Mouse (Mus musculus): Measurements from ENCODE around the gene Nmnat2.
"Not testable (repeated sequence)": the region's sequence is repeated elsewhere in the genome, so short reads cannot be mapped to it uniquely, and the experiment has no call there.

Gene Nmnat2

DNA sequence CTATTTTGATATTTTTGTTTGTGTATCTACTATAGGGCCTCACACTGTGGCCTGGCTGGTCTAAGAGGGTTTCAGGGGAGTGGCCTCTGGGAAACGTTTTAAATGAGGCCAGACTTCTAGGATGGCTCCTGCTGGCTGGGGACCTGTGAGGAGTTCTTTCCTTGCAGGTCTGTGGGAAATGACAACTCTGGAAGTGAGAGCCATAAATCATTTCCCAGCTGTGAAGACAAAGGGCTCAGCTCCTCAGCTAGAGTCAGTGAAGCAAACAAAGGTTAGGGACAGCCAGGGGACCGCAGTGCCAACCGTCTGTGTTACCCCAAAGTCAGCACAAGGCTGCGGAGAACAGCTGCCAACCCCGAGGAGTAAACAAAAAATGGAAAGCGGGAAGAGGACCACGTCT is 107.8 kb downstream of the Nmnat2 start:
- DNase-seq, result no peak

- DNase-seq, result no peak
These were observed 110.1 kb downstream of the Nmnat2 start for GRCm38 (mm10) chr1:153064784-153065390.

- no peak for DNase-seq
These were observed 110.9 kb downstream of the Nmnat2 start for GRCm38 (mm10) chr1:153065473-153066386.

GRCm38 (mm10) chr1:153066387-153066781 is 111.6 kb downstream of the Nmnat2 start:
- DNase-seq, result no peak

DNA sequence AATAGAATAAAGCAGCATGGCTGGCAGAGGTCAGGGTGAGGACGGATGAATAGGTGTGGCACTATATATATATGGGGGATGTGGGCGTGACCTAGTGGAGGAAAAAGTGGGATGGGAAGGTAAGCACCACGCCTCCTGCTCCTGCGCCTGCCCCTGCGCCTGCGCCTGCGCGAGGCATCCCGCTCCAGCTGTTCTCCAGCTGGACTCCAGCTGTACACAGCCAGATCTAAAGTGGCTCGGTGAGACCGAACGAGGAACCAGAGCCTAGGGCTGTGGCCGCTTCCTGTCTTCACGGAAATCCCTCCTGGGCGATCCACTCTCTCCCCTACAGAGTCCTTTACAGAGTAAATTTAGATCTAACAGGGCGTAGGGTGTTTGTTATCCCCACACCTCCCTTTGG is 116.8 kb downstream of the Nmnat2 start:
- no peak for DNase-seq

GRCm38 (mm10) chr1:153071995-153072394 is 117.2 kb downstream of the Nmnat2 start:
- DNase-seq, result no peak

DNA sequence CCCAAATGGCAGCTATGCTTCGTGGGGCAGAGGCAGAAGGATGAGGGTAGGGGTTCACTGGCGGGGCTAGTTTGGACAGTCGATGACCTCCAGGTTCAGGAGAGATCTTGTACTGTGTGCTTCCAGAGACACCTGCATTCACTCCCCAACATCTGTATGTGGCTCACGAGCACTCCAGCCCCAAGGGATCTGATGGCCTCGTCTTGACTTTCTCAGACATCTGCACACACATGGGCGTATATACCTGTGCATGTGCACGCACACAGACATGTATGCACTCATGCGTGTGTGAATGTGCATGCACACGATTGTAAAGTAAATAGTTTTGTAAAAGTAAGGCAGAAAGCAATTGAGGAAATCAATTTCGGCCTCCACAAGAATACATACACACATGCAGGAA is 117.9 kb downstream of the Nmnat2 start:
- DNase-seq, result no peak

DNA sequence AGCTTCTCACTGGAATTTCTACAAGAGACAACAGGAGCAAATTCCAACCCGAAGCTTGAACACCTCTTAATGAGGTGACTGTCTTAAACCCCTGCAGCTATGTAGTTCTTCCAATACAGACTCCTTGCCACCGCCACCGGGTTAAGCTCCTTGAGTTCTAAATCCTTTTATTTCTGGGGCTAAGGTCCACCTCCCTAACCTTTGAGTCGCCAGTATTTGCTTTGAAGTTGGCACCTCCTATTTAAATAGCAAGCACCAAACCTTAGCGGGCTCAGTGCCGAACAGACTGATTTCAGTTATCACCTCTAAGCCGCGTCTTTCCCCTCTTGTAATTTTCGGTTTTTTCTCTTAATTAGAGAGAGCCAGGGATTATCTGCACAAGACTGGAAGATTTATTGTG is 118.6 kb downstream of the Nmnat2 start:
- DNase-seq, result no peak

DNA sequence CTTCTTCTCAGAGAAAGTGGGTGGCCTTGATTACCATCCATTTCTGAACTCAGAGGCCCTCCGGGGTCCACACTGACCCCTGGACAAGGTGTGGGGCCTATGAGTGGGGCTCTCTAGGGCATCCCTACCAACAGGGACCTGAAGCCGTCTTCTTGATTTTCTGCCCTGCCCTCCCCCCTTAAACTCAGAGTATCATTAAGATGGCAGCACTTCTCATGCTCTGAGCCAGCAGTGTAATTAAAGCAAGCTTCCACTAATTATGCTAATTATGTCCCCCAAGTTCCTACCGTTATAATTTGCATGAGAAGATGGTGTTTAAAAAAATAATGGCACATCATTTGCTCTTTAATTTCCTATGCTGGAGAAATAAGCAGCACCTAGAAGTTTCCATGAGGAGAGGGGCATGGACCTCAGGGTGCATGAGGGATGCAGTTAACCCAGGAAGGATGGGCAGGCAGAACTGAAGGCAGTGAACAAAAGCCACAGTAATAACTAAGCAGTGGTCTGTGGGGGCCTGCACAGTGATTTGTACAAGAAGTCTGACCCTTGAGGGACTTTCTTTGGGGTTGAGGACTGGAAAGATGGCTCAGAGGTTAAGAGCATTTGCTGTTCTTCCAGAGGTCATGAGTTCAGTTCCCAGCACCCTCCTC is 120.4 kb downstream of the Nmnat2 start:
- DNase-seq, result no peak

- no peak for DNase-seq
These were observed 121.2 kb downstream of the Nmnat2 start for GRCm38 (mm10) chr1:153075955-153076354.

DNA sequence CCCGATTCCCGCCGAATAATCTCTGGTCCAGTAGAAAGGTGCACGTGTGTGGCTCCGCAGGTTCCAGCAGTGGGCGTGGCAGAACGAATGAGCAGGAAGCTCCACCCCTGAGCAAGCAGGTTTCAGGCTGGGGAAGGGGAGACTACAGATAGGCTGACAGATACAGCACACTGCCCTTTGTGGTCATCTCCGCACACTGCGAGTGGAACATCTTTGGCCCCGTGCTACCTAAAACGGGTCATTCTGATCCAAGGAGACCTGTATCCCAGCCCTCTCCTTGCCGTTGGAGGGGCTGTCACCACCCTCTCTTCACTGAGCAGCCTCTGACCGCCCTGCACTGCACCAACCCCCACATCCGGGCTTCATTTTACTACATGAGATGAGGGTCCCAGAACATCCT is 128.4 kb downstream of the Nmnat2 start:
- not testable (repeated sequence) for DNase-seq

DNA sequence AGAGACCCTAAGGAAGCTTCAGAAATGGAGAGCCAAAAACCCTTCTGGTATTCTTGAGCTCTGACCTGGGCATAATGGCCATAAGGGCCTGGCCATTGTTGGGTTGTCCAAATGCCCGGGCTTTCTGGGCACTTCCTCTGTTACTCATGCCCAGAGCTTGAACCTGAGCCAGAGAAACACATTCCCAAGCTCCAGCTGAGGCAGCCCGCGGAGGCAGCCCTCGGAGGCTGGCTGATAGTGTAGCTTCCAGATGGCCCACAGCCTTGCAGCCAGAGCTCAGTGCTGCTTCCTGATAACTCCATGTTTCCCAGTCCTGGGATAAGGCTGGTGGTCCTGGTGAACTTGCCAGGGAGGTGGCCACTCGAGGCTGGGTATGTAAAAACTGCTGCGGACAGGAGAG is 129.4 kb downstream of the Nmnat2 start:
- DNase-seq, result no peak

DNA sequence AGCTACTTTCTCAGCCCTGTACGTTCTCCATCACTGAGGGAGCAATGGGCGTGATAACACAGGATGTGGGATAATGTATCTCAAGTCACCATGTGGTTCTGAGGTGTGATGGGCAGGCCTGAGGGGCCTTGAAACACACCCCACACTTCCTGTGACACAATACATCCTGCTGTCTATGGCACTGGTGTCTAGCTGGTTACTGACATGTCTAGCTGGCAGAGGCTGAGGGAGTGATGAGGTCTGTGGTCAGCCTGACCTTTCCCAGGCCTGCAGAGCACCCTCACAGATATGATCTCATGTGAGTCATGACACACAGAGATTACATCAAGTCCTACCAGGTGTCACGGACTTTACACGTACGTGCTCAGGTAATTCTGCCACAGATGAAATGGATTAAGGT is 130.4 kb downstream of the Nmnat2 start:
- DNase-seq, result no peak

GRCm38 (mm10) chr1:153087771-153088170 is 133.0 kb downstream of the Nmnat2 start:
- no peak for DNase-seq

- DNase-seq, result peak in 1 of 2 experiments; percentile 14
These were observed 135.3 kb downstream of the Nmnat2 start for GRCm38 (mm10) chr1:153090081-153090480.

DNA sequence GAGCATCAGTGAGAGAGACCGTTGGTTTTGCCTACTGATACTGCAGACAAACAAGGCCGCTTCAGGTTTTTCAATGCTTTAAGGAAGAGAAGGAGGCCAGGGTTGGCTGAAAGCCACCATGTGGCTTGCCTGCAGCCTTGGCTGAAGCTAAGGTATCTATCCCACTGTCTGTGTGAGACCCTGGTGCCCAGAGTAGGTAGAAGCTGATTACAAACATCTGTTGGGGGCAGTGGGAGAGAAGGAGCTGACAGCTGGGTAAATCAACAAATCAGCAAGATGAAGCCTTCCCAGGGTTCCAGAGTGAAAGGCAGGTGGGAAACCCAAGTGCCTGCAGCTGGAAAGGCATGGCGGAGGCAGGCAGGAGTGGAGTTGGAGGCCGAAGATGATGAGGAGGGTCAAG is 136.0 kb downstream of the Nmnat2 start:
- no peak for DNase-seq

DNA sequence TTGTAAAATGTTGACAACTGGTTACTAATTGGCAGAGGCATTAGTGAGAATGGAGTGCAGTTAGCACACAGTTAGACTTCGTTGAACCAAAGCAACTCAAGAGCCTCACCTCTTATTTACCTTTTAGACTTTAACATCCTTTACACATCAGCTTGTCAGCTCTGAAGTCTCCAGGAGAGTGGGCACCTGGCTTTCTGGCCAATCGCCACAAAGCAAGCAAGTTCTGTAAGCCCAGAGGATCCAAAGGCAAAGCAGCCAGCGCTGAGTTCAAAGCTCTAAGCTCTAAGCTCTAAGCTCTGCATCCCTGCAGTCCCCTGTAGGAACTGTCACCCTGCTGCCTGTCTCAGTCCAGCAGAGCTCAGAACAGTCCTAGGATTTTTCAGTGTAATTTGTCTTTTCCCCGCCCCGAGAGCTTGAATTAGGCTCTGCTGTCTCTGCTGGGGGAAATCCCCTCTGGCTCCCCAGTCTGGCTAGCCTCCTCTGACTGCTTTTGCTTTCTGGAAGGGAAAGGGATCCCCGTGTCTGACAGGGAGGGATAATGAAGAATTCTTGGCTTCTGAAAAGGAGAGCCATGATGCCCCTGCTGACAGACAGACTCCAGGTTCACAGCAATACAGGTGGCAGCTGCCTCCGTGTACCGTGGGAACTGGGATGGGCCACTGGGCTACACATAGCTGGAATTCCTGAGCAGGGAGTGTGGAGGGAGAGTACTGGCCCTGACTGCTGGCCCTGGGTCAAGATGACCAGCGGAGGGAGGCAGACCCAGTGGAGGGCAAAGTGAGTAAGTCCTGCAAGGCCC is 136.8 kb downstream of the Nmnat2 start:
- DNase-seq, result no peak

DNA sequence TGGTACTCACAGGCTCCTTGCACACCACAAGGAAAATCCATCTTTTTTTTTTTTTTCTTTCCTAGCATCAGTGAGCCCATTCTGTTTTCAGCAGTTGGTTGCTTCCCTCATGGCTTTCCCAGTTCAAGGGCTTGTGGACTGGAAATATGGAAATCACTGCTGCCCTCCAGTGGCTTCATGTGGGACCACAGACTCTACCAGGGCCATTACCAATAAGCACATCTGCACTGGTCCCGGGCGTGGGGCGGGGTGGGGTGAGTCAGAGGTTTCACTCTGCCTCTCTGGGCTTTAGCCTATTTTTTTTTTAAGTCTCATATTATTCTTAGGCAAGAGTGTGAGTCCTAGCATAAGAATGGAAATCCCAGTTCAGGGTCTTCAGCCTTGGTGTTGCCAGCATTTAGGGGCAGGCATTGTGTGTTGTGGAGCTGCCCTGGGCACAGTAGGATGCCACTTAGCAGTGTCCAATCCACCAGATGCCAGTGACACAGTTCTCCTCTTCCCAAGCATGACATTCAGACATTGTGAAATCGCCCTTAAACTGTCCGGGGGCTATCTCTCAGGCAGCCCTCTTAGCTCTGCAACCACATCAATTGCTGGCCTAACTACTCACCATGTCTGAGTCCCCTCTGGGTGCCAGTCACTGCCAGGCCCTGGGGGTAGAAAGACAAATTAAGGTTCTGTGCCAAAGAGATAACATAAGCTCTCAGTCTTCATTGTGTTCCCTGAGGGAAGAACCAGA is 137.6 kb downstream of the Nmnat2 start:
- DNase-seq, result peak; percentile 41 to 46

- DNase-seq, result no peak
These were observed 138.4 kb downstream of the Nmnat2 start for GRCm38 (mm10) chr1:153093172-153093571.

GRCm38 (mm10) chr1:153093581-153093980 is 138.8 kb downstream of the Nmnat2 start:
- no peak for DNase-seq

GRCm38 (mm10) chr1:153094226-153095076 is 139.7 kb downstream of the Nmnat2 start:
- DNase-seq, result no peak

Data from thymus, postnatal 36 days (tissue).